Mouse (Mus musculus): ENCODE measurements around the gene Dock9. TPM values are rescaled to one million over a fixed set of nuclear protein-coding genes. Genes with fewer than 3 reads are reported as not detected.

Dock9 gene
- polyA plus RNA-seq, 1 experiment from 2014 or later: 5.1 TPM

GRCm38 (mm10) chr14:121789273-121789672 lies 8.4 kb downstream of the Dock9 start:
- Histone ChIP-seq H3K27ac (no peak overlapping the region), H3K4me1 (replicated peaks) (peaks cover 7% of the 10 kb centered on the region; the same call in 1 of the 2 replicates), H3K9ac (replicated peaks) (no peak overlapping the region), H3K36me3 (no peaks in the 10 kb centered on the region), H3K27me3 (no peaks in the 10 kb centered on the region), H3K4me3 (replicated peaks) (no peak overlapping the region), H3K4me2 (no peak overlapping the region), H3K9me3 (no peaks in the 10 kb centered on the region)
- ATAC-seq (ENCODE audit: insufficient number of reproducible peaks, insufficient read depth, low FRiP score, low TSS enrichment, low read depth): no peak
- 88% methylated on average over 3 of the region's 3 CpGs for WGBS

GRCm38 (mm10) chr14:121788451-121788850 lies 9.2 kb downstream of the Dock9 start:
- ATAC-seq (ENCODE audit: insufficient number of reproducible peaks, insufficient read depth, low FRiP score, low TSS enrichment, low read depth): no peak
- 83% methylated on average over 6 of the region's 6 CpGs for WGBS
- Histone ChIP-seq H3K27ac (no peak overlapping the region), H3K9ac (replicated peaks) (no peak overlapping the region), H3K4me3 (replicated peaks) (no peak overlapping the region), H3K9me3 (no peaks in the 10 kb centered on the region), H3K4me2 (no peak overlapping the region), H3K4me1 (replicated peaks) (peaks cover 7% of the 10 kb centered on the region; the same call in 1 of the 2 replicates), H3K36me3 (no peaks in the 10 kb centered on the region), H3K27me3 (no peaks in the 10 kb centered on the region)

GRCm38 (mm10) chr14:121787430-121787829 lies 10.2 kb downstream of the Dock9 start:
- Histone ChIP-seq H3K36me3 (no peaks in the 10 kb centered on the region), H3K9ac (replicated peaks) (no peak overlapping the region), H3K27ac (no peak overlapping the region), H3K4me3 (replicated peaks) (no peak overlapping the region), H3K27me3 (0 out of 2 replicates have a peak, but pooled peaks cover 4% of the 10 kb centered on the region), H3K4me2 (no peak overlapping the region), H3K4me1 (replicated peaks) (peaks cover 7% of the 10 kb centered on the region; the same call in 1 of the 2 replicates), H3K9me3 (no peaks in the 10 kb centered on the region)
- 86% methylated on average over 12 of the region's 12 CpGs for WGBS
- no peak for ATAC-seq (ENCODE audit: insufficient number of reproducible peaks, insufficient read depth, low FRiP score, low TSS enrichment, low read depth)

- WGBS: 87% methylated on average over 12 of the region's 12 CpGs
- ATAC-seq (ENCODE audit: insufficient number of reproducible peaks, insufficient read depth, low FRiP score, low TSS enrichment, low read depth): no peak
- H3K27me3 ChIP-seq: 0 out of 2 replicates have a peak, but pooled peaks cover 5% of the 10 kb centered on the region
- no peak overlapping the region for H3K27ac ChIP-seq
- peaks cover 9% of the 10 kb centered on the region for H3K4me1 ChIP-seq (replicated peaks)
- H3K9me3 ChIP-seq: no peaks in the 10 kb centered on the region
- no peak overlapping the region for H3K9ac ChIP-seq (replicated peaks)
- no peak overlapping the region for H3K4me2 ChIP-seq
- no peaks in the 10 kb centered on the region for H3K36me3 ChIP-seq
- H3K4me3 ChIP-seq (replicated peaks): no peak overlapping the region
Observed at GRCm38 (mm10) chr14:121786900-121787299, 10.7 kb downstream of the Dock9 start.

GRCm38 (mm10) chr14:121785394-121785793 lies 12.2 kb downstream of the Dock9 start:
- Histone ChIP-seq H3K27me3 (0 out of 2 replicates have a peak, but pooled peaks cover 5% of the 10 kb centered on the region), H3K27ac (no peak overlapping the region), H3K36me3 (no peaks in the 10 kb centered on the region), H3K9ac (replicated peaks) (no peak overlapping the region), H3K9me3 (no peaks in the 10 kb centered on the region), H3K4me3 (replicated peaks) (no peak overlapping the region), H3K4me1 (replicated peaks) (peaks cover 17% of the 10 kb centered on the region), H3K4me2 (no peak overlapping the region)
- 68% methylated on average over 1 of the region's 1 CpGs for WGBS
- no peak for ATAC-seq (ENCODE audit: insufficient number of reproducible peaks, insufficient read depth, low FRiP score, low TSS enrichment, low read depth)

GRCm38 (mm10) chr14:121780942-121781531 lies 16.6 kb downstream of the Dock9 start:
- H3K4me3 ChIP-seq (replicated peaks): no peak overlapping the region
- no peaks in the 10 kb centered on the region for H3K9me3 ChIP-seq
- 0 out of 2 replicates have a peak, but pooled peaks cover 5% of the 10 kb centered on the region for H3K27me3 ChIP-seq
- no peak overlapping the region for H3K4me2 ChIP-seq
- WGBS: 31% methylated on average over 12 of the region's 12 CpGs
- H3K36me3 ChIP-seq: no peaks in the 10 kb centered on the region
- peak overlapping the region; percentile 62 for H3K27ac ChIP-seq
- ATAC-seq (ENCODE audit: insufficient number of reproducible peaks, insufficient read depth, low FRiP score, low TSS enrichment, low read depth): no peak
- 0 out of 2 replicates have a peak overlapping the region, but pooled peaks have one; percentile 14 for H3K9ac ChIP-seq (replicated peaks)
- peaks cover 22% of the 10 kb centered on the region for H3K4me1 ChIP-seq (replicated peaks)

GRCm38 (mm10) chr14:121780144-121780913 lies 17.3 kb downstream of the Dock9 start:
- peaks cover 22% of the 10 kb centered on the region for H3K4me1 ChIP-seq (replicated peaks)
- no peak overlapping the region for H3K9ac ChIP-seq (replicated peaks)
- H3K27me3 ChIP-seq: 0 out of 2 replicates have a peak, but pooled peaks cover 5% of the 10 kb centered on the region
- WGBS: 43% methylated on average over 11 of the region's 11 CpGs
- peak overlapping the region; percentile 62 for H3K27ac ChIP-seq
- no peak overlapping the region for H3K4me2 ChIP-seq
- no peaks in the 10 kb centered on the region for H3K9me3 ChIP-seq
- no peak for ATAC-seq (ENCODE audit: insufficient number of reproducible peaks, insufficient read depth, low FRiP score, low TSS enrichment, low read depth)
- H3K4me3 ChIP-seq (replicated peaks): no peak overlapping the region
- H3K36me3 ChIP-seq: no peaks in the 10 kb centered on the region

- H3K9me3 ChIP-seq: no peaks in the 10 kb centered on the region
- H3K27ac ChIP-seq: no peak overlapping the region
- H3K36me3 ChIP-seq: no peaks in the 10 kb centered on the region
- H3K4me2 ChIP-seq: no peak overlapping the region
- 0 out of 2 replicates have a peak, but pooled peaks cover 5% of the 10 kb centered on the region for H3K27me3 ChIP-seq
- H3K4me3 ChIP-seq (replicated peaks): no peak overlapping the region
- H3K9ac ChIP-seq (replicated peaks): no peak overlapping the region
- no peak for ATAC-seq (ENCODE audit: insufficient number of reproducible peaks, insufficient read depth, low FRiP score, low TSS enrichment, low read depth)
- peaks cover 25% of the 10 kb centered on the region for H3K4me1 ChIP-seq (replicated peaks)
- 44% methylated on average over 3 of the region's 3 CpGs for WGBS
Observed at GRCm38 (mm10) chr14:121779620-121780019, 18.0 kb downstream of the Dock9 start.

- peaks cover 30% of the 10 kb centered on the region for H3K4me1 ChIP-seq (replicated peaks)
Observed at GRCm38 (mm10) chr14:121777279-121777831, 20.3 kb downstream of the Dock9 start.

GRCm38 (mm10) chr14:121776749-121777148 lies 20.9 kb downstream of the Dock9 start:
- no peaks in the 10 kb centered on the region for H3K36me3 ChIP-seq

More at GRCm38 (mm10) chr14:121777279-121777831, 20.3 kb downstream of the Dock9 start:
- Histone ChIP-seq H3K4me2 (no peak overlapping the region), H3K4me3 (replicated peaks) (no peak overlapping the region), H3K9me3 (no peaks in the 10 kb centered on the region), H3K9ac (replicated peaks) (no peak overlapping the region), H3K27ac (no peak overlapping the region), H3K27me3 (0 out of 2 replicates have a peak, but pooled peaks cover 1% of the 10 kb centered on the region), H3K36me3 (no peaks in the 10 kb centered on the region)
- ATAC-seq (ENCODE audit: insufficient number of reproducible peaks, insufficient read depth, low FRiP score, low TSS enrichment, low read depth): no peak
- WGBS: 47% methylated on average over 4 of the region's 4 CpGs

GRCm38 (mm10) chr14:121762021-121762452 lies 35.6 kb downstream of the Dock9 start:
- H3K9me3 ChIP-seq: no peaks in the 10 kb centered on the region
- no peaks in the 10 kb centered on the region for H3K27me3 ChIP-seq
- ATAC-seq (ENCODE audit: insufficient number of reproducible peaks, insufficient read depth, low FRiP score, low TSS enrichment, low read depth): no peak
- H3K4me1 ChIP-seq (replicated peaks): peaks cover 5% of the 10 kb centered on the region
- no peaks in the 10 kb centered on the region for H3K36me3 ChIP-seq
- WGBS: 59% methylated on average over 11 of the region's 11 CpGs
- no peak overlapping the region for H3K9ac ChIP-seq (replicated peaks)
- H3K4me3 ChIP-seq (replicated peaks): no peak overlapping the region
- no peak overlapping the region for H3K4me2 ChIP-seq
- H3K27ac ChIP-seq: no peak overlapping the region

More at GRCm38 (mm10) chr14:121776749-121777148, 20.9 kb downstream of the Dock9 start:
- Histone ChIP-seq H3K27me3 (no peaks in the 10 kb centered on the region), H3K9ac (replicated peaks) (no peak overlapping the region), H3K4me1 (replicated peaks) (peaks cover 27% of the 10 kb centered on the region), H3K4me2 (no peak overlapping the region), H3K9me3 (no peaks in the 10 kb centered on the region), H3K27ac (no peak overlapping the region), H3K4me3 (replicated peaks) (no peak overlapping the region)
- 88% methylated on average over 4 of the region's 4 CpGs for WGBS
- no peak for ATAC-seq (ENCODE audit: insufficient number of reproducible peaks, insufficient read depth, low FRiP score, low TSS enrichment, low read depth)

Data from limb, embryonic 12.5 days (tissue).